Mouse (Mus musculus) liver, adult 2 months (tissue): ENCODE measurements at regions not wholly inside any gene's neighbourhood (a gene's known extent, or its start where the extent isn't known, plus 50 kb on each side); places are given as distances from the start of the nearest gene placed in this dataset.

ENCODE experiments used
- DNase-seq: peaks from one replicate; pipeline ENCODE4 v3.0.0-alpha.2; 2011; ENCODE audit warnings: low read depth, low spot score; ENCODE audit errors: extremely low read depth
- H3K27ac ChIP-seq: fragments of 200-500 bp; replicated peaks from 2 replicates; pipeline ENCODE4 v1.5.1; 2012; ENCODE audit warnings: low read depth, mild to moderate bottlenecking, control low read depth, inconsistent platforms, low read length; ENCODE audit not compliant: insufficient read depth
- H3K27me3 ChIP-seq: fragments of 200-500 bp; 2 replicates; pipeline ENCODE4 v1.6.1; 2012; ENCODE audit warnings: mild to moderate bottlenecking, moderate library complexity, low read length, inconsistent platforms; ENCODE audit not compliant: control insufficient read depth, insufficient read depth
- H3K36me3 ChIP-seq: fragments of 200-500 bp; 2 replicates; pipeline ENCODE4 v1.6.1; 2012; ENCODE audit warnings: low read length, inconsistent platforms; ENCODE audit not compliant: control insufficient read depth, insufficient read depth
- H3K4me1 ChIP-seq: fragments of 200-500 bp; 2 replicates; pipeline ENCODE4 v1.6.1; 2011; ENCODE audit warnings: low read length; ENCODE audit not compliant: control insufficient read depth, insufficient read depth
- H3K4me3 ChIP-seq: fragments of 200-500 bp; 2 replicates; pipeline ENCODE4 v1.5.1; 2011; ENCODE audit warnings: low read depth, mild to moderate bottlenecking, control low read depth, low read length, moderate library complexity; ENCODE audit not compliant: insufficient read depth
- H3K79me2 ChIP-seq: fragments of 200-500 bp; 2 replicates; pipeline ENCODE4 v1.6.1; 2012; ENCODE audit warnings: inconsistent platforms, mild to moderate bottlenecking, low read length, moderate library complexity; ENCODE audit not compliant: control insufficient read depth, insufficient read depth
- H3K9ac ChIP-seq: fragments of 200-500 bp; 2 replicates; pipeline ENCODE4 v1.6.1; 2012; ENCODE audit warnings: low read depth, mild to moderate bottlenecking, control low read depth, inconsistent platforms, low read length
- CTCF ChIP-seq: fragments of 200-500 bp; IDR thresholded peaks from 2 replicates; pipeline ENCODE4 v1.5.1; 2011; ENCODE audit warnings: low read depth, low read length, control low read depth
- POLR2A ChIP-seq: fragments of 200-500 bp; IDR thresholded peaks from 2 replicates; pipeline ENCODE4 v1.6.1; 2011; ENCODE audit warnings: low read length, control low read depth; ENCODE audit not compliant: insufficient read depth; ENCODE audit errors: extremely low read depth
- WGBS: fragments of 180-500 bp; shearing (Covaris S2); methylation state at CpG from one replicate; pipeline ENCODE4 v1.1.7; 2018; 5-methylcytosine and 5-hydroxymethylcytosine counted together

DNA sequence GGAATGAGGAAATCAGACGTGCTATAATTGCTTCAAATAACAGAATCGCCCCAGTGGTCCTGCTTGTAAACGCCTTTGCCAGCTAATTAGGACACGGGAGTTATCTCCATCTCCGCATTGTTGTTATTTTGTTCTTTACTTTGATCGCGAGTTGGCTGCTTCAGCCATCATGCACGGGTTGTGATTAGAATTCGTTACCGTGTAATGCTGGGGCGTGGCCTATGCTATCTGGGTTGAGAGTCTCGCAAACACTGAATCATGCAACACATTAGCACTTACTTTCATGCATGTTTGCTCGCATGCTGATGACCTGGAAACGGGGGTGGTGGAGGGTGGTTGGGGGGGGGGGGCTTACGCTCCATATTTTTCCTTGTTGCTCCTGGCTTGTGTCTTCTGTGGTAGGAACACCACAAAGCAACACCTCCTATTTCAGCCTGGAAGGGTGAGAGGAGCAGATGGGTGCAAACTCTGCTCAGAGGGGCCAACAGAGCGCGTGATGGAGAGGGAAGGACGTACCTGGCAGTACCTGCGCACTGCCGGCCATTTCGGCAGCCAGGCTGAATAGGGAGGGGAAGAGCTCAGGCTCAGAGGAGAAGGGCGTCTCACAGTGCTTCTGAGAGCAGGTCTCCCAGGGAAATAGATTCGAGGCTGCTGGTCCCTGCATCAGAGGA is 260.1 kb downstream of the Cd83 start:
- 82% methylated on average over 23 of the region's 23 CpGs for WGBS
- DNase-seq, result no peak
- TF ChIP-seq CTCF (no peak), POLR2A (no peak)
- H3K4me1 ChIP-seq, result peaks cover 2% of the 10 kb centered on the region; the same call in 1 of the 2 replicates
- H3K9ac ChIP-seq, result no peak overlapping the region
- no peak overlapping the region for H3K27ac ChIP-seq
- H3K36me3 ChIP-seq, result no peaks in the 10 kb centered on the region
- no peak overlapping the region for H3K4me3 ChIP-seq
- no peaks in the 10 kb centered on the region for H3K27me3 ChIP-seq
- no peaks in the 10 kb centered on the region for H3K79me2 ChIP-seq

DNA sequence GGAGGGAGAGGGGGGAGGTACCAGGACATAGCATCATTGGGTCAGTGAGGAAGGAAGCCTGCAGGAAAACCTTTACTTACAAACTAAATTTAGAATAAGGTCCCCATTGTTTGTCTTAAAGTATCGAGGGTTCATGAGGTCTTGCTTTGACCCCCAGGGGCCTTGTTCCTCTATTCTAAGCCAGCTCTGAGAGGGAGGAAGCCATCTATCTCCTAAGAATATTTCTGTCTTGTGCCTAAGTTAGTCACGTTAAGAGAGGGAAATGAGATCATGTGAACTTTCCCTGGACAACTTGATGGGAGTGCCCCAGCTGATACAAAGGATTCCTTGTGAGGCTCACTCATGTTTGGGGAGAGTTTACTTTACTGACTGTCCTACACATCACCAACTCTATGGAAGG is 261.9 kb downstream of the Cd83 start:
- Histone ChIP-seq H3K4me1 (peaks cover 2% of the 10 kb centered on the region; the same call in 1 of the 2 replicates), H3K36me3 (no peaks in the 10 kb centered on the region), H3K27me3 (no peaks in the 10 kb centered on the region), H3K27ac (peak overlapping the region; percentile 51), H3K4me3 (no peak overlapping the region), H3K79me2 (no peaks in the 10 kb centered on the region), H3K9ac (no peak overlapping the region)
- WGBS, result 64% methylated on average over 2 of the region's 2 CpGs
- DNase-seq, result peak; percentile 25
- TF ChIP-seq CTCF (no peak), POLR2A (no peak)

DNA sequence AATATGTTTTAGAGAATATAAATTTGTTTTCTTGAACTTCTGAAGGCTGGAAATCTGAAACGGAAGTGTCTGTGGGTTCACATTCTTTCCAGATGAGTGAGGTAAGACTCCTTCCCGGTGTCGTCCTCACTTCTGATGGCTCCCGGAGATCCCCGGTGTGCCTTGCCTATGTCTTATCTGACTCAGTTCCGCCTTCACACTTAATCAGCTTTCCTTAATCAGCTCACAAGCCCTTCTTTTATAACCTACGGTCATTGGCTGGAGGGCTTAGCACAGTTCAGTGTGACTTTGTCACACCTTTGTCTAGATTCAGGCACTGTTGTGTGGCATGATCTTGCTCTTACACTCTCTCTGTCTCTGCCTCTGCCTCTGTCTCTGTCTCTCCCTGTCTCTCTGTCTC is 269.6 kb downstream of the Cd83 start:
- no peak overlapping the region for H3K9ac ChIP-seq
- no peak overlapping the region for H3K27ac ChIP-seq
- H3K27me3 ChIP-seq, result no peaks in the 10 kb centered on the region
- H3K36me3 ChIP-seq, result no peaks in the 10 kb centered on the region
- TF ChIP-seq POLR2A, result no peak
- TF ChIP-seq CTCF, result no peak
- WGBS, result 74% methylated on average over 7 of the region's 7 CpGs
- H3K79me2 ChIP-seq, result no peaks in the 10 kb centered on the region
- no peak for DNase-seq
- peaks cover 2% of the 10 kb centered on the region; the same call in 1 of the 2 replicates for H3K4me1 ChIP-seq
- no peak overlapping the region for H3K4me3 ChIP-seq

DNA sequence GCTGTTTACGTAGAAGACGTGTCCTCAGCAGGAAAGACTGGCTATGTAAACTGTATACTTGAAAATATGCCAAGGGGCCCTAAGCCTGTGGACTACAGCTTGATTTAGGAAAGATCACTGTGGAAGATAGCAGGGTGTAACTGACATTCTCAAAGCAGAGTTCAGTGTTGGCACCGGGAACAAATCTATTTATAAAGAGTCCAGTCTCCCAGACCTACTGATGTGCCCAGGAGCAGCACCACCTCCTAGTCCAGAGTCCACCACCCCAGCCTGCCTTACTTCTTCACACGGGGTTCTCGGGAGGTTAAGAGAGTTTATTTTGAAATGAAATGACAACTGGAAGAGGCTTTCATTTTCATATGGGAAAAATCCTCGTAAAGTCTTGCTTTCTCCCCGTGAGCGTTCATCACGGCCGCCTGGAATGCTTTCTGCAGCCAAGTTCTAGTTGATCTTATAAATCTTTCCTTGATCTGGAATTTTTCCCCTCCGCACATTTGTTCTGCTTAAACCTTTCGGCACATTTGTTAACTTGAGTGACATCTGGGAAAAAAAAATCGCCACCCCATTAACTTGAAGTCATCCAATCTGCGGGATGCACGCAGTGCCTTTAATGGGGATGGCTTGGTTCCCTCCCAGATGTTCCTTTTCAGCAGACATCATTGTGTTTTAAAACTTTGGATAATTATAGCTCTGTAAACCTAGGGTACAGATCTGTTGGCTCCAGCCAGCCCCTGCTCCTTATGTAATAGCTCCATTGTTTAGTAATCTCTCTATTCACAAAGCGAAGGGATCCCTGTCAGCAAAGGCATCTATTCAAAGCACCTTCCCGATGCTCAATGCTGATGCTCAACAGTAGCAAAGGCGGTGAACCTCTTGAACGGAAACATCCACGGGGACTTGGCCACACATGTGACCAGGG is 271.3 kb downstream of the Cd83 start:
- no peak overlapping the region for H3K27ac ChIP-seq

DNA sequence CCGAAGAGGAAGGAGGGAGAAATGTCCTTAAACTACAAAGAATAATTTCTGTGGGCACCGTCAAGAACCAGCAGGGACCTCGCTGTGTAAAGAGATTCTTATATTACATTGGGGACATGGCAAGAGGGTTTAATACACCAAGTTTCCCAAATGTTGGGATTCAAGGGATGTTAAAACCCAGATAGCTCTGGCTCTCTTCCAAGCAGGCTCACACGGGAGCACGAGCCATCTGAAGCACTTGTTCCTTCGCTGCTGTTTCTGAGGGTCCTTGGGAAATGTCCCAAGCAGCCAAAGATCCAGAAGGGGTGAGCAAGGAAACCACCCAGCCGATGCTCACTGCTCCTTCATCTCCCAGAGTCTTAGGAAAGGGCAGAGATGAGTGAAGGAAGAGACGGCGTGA is 272.1 kb downstream of the Cd83 start:
- no peak for TF ChIP-seq CTCF
- no peak for TF ChIP-seq POLR2A
- 94% methylated on average over 9 of the region's 9 CpGs for WGBS
- Histone ChIP-seq H3K4me3 (no peak overlapping the region), H3K79me2 (no peaks in the 10 kb centered on the region), H3K36me3 (no peaks in the 10 kb centered on the region), H3K27me3 (no peaks in the 10 kb centered on the region), H3K4me1 (peaks cover 2% of the 10 kb centered on the region), H3K9ac (no peak overlapping the region), H3K27ac (no peak overlapping the region)
- no peak for DNase-seq

More for the DNA sequence above, 271.3 kb downstream of the Cd83 start:
- 68% methylated on average over 20 of the region's 20 CpGs for WGBS
- TF ChIP-seq CTCF, result no peak
- no peak for TF ChIP-seq POLR2A
- no peak overlapping the region for H3K4me3 ChIP-seq
- H3K27me3 ChIP-seq, result no peaks in the 10 kb centered on the region
- no peaks in the 10 kb centered on the region for H3K79me2 ChIP-seq
- H3K4me1 ChIP-seq, result peaks cover 2% of the 10 kb centered on the region
- no peaks in the 10 kb centered on the region for H3K36me3 ChIP-seq
- peak; percentile 76 for DNase-seq
- H3K9ac ChIP-seq, result no peak overlapping the region

DNA sequence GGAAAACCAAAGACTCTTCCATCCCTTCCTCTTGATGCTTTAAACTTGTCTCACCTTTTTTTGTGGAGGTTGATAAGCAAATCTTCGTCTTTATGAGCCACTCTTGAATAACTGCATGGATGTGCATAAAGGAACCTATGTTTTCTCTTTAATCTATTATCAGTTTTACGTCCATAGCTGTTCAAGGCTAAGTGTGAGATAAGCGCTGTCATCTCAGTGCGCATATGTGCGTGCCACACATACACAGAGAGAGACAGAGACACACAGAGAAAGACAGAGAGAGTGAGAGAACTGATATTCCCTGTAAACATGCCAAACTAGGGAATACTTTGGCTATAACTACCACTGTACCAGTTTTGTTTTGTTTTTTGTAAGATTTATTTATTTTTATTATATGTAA is 273.0 kb downstream of the Cd83 start:
- H3K27me3 ChIP-seq, result no peaks in the 10 kb centered on the region
- H3K4me3 ChIP-seq, result no peak overlapping the region
- 97% methylated on average over 5 of the region's 5 CpGs for WGBS

More for the DNA sequence above, 273.0 kb downstream of the Cd83 start:
- H3K36me3 ChIP-seq, result no peaks in the 10 kb centered on the region
- TF ChIP-seq CTCF (no peak), POLR2A (no peak)
- H3K9ac ChIP-seq, result no peak overlapping the region
- H3K79me2 ChIP-seq, result no peaks in the 10 kb centered on the region
- DNase-seq, result no peak
- peaks cover 4% of the 10 kb centered on the region for H3K4me1 ChIP-seq
- H3K27ac ChIP-seq, result no peak overlapping the region
